Mouse (Mus musculus) CD4-positive, CD25-positive, alpha-beta regulatory T cell, adult 4 months (primary cell): Measurements from ENCODE around the gene Btbd6. TPM values are rescaled to one million over a fixed set of nuclear protein-coding genes. Genes with fewer than 3 reads are reported as not detected.
A peak's percentile ranks its signal among the peaks of the same experiment; 100 is the strongest.

ENCODE experiments used
- ATAC-seq: one replicate; pipeline ENCODE4 v1.8.0; 2017
- polyA plus RNA-seq, 2 experiments: library from polyadenylated mRNA; unstranded; fragments of 100-300 nt; shearing (Covaris generic); gene quantifications; one replicate each; pipeline ENCODE4 v1.2.1; 2017

Btbd6 gene
- polyA plus RNA-seq, 2 experiments from 2014 or later = 7.8 to 8.7 TPM

- peak; percentile 51 for ATAC-seq
Measured at GRCm38 (mm10) chr12:112955800-112956199, 20.5 kb upstream of the Btbd6 start.

- ATAC-seq = peak; percentile 67
Measured at GRCm38 (mm10) chr12:112958303-112958702, 18.0 kb upstream of the Btbd6 start.

GRCm38 (mm10) chr12:112959421-112959820 lies 16.9 kb upstream of the Btbd6 start:
- peak; percentile 91 for ATAC-seq

- no peak for ATAC-seq
Measured at GRCm38 (mm10) chr12:112961428-112961827, 14.9 kb upstream of the Btbd6 start.

- no peak for ATAC-seq
Measured at GRCm38 (mm10) chr12:112961872-112962271, 14.4 kb upstream of the Btbd6 start.

GRCm38 (mm10) chr12:112965783-112966182 lies 10.5 kb upstream of the Btbd6 start:
- no peak for ATAC-seq

- ATAC-seq = no peak
Measured at GRCm38 (mm10) chr12:112968943-112969342, 7.3 kb upstream of the Btbd6 start.

GRCm38 (mm10) chr12:112969616-112970015 lies 6.7 kb upstream of the Btbd6 start:
- ATAC-seq = no peak

- ATAC-seq = no peak
Measured at GRCm38 (mm10) chr12:112974736-112975135, 1.5 kb upstream of the Btbd6 start.

GRCm38 (mm10) chr12:112977156-112977555 lies 874 bp downstream of the Btbd6 start:
- ATAC-seq = no peak

GRCm38 (mm10) chr12:112982031-112982430 lies 5.7 kb downstream of the Btbd6 start:
- ATAC-seq = no peak

- ATAC-seq = peak; percentile 73
Measured at GRCm38 (mm10) chr12:112985346-112985745, 9.1 kb downstream of the Btbd6 start.

- ATAC-seq = no peak
Measured at GRCm38 (mm10) chr12:112987877-112988276, 11.6 kb downstream of the Btbd6 start.

- ATAC-seq = no peak
Measured at GRCm38 (mm10) chr12:112990706-112991405, 14.6 kb downstream of the Btbd6 start.

GRCm38 (mm10) chr12:112991444-112991843 lies 15.2 kb downstream of the Btbd6 start:
- ATAC-seq = no peak

GRCm38 (mm10) chr12:112994153-112994552 lies 17.9 kb downstream of the Btbd6 start:
- no peak for ATAC-seq

- ATAC-seq = no peak
Measured at GRCm38 (mm10) chr12:112999569-113000293, 23.4 kb downstream of the Btbd6 start.

GRCm38 (mm10) chr12:113000294-113001132 lies 24.2 kb downstream of the Btbd6 start, which contains the start of gene Brf1:
Gene Brf1, minus strand, starts transcription at chr12:113000704.
- peak; percentile 96 for ATAC-seq

GRCm38 (mm10) chr12:113001133-113001474 lies 24.8 kb downstream of the Btbd6 start:
- ATAC-seq = peak; percentile 20

- no peak for ATAC-seq
Measured at GRCm38 (mm10) chr12:113002667-113003066, 26.4 kb downstream of the Btbd6 start.

- no peak for ATAC-seq
Measured at GRCm38 (mm10) chr12:113004011-113004410, 27.7 kb downstream of the Btbd6 start.

- ATAC-seq = peak; percentile 35
Measured at GRCm38 (mm10) chr12:113004993-113005392, 28.7 kb downstream of the Btbd6 start.

- ATAC-seq = no peak
Measured at GRCm38 (mm10) chr12:113011702-113012360, 35.5 kb downstream of the Btbd6 start.
